Mouse (Mus musculus) right cerebral cortex, adult 2 months (tissue): Measurements from ENCODE around the gene Pibf1.

Experiments
- DNase-seq, 2 experiments: peaks; one replicate each; pipeline ENCODE4 v3.0.0; 2021 to 2022; ENCODE audit warnings: low spot score in 2 of 2

The Pibf1 gene

GRCm38 (mm10) chr14:99099267-99099966, at the start of gene Pibf1, which contains the start of gene Dis3:
Gene Pibf1, plus strand, starts transcription at chr14:99099424.
Gene Dis3, minus strand, starts transcription at chr14:99099770.
- peak; percentile 99 for DNase-seq

GRCm38 (mm10) chr14:99058959-99059586, 40.2 kb upstream of the Pibf1 start:
- peak; percentile 40 to 41 for DNase-seq

- DNase-seq = peak; percentile 41 to 45
Measured at GRCm38 (mm10) chr14:99060616-99061015, 38.6 kb upstream of the Pibf1 start.

GRCm38 (mm10) chr14:99063091-99063490, 36.1 kb upstream of the Pibf1 start:
- DNase-seq = no peak

GRCm38 (mm10) chr14:99071146-99071545, 28.1 kb upstream of the Pibf1 start:
- DNase-seq = no peak

GRCm38 (mm10) chr14:99088947-99089346, 10.3 kb upstream of the Pibf1 start:
- DNase-seq = no peak

- no peak for DNase-seq
Measured at GRCm38 (mm10) chr14:99099967-99100587, 853 bp downstream of the Pibf1 start.

GRCm38 (mm10) chr14:99103050-99103449, 3.8 kb downstream of the Pibf1 start:
- DNase-seq = no peak

GRCm38 (mm10) chr14:99104542-99105123, 5.4 kb downstream of the Pibf1 start:
- no peak for DNase-seq

GRCm38 (mm10) chr14:99106671-99107070, 7.4 kb downstream of the Pibf1 start:
- no peak for DNase-seq

- no peak for DNase-seq
Measured at GRCm38 (mm10) chr14:99107631-99108187, 8.5 kb downstream of the Pibf1 start.

- no peak for DNase-seq
Measured at GRCm38 (mm10) chr14:99108762-99109161, 9.5 kb downstream of the Pibf1 start.

GRCm38 (mm10) chr14:99117576-99117975, 18.4 kb downstream of the Pibf1 start:
- DNase-seq = peak in 1 of 2 experiments; percentile 11

GRCm38 (mm10) chr14:99121584-99122339, 22.5 kb downstream of the Pibf1 start:
- DNase-seq = no peak

GRCm38 (mm10) chr14:99124076-99124475, 24.9 kb downstream of the Pibf1 start:
- DNase-seq = no peak

- DNase-seq = no peak
Measured at GRCm38 (mm10) chr14:99126713-99127112, 27.5 kb downstream of the Pibf1 start.

- no peak for DNase-seq
Measured at GRCm38 (mm10) chr14:99127509-99127908, 28.3 kb downstream of the Pibf1 start.

- no peak for DNase-seq
Measured at GRCm38 (mm10) chr14:99129050-99129449, 29.8 kb downstream of the Pibf1 start.

- no peak for DNase-seq
Measured at GRCm38 (mm10) chr14:99134048-99134447, 34.8 kb downstream of the Pibf1 start.

GRCm38 (mm10) chr14:99135761-99136160, 36.5 kb downstream of the Pibf1 start:
- no peak for DNase-seq

- no peak for DNase-seq
Measured at GRCm38 (mm10) chr14:99136297-99136696, 37.1 kb downstream of the Pibf1 start.
